Mouse (Mus musculus) G1E-ER4 (cell line): ENCODE results near the gene Postn. TPM values are rescaled to one million over a fixed set of nuclear protein-coding genes. Genes with fewer than 3 reads are reported as not detected.

Experiments
- GATA1 ChIP-seq: IDR thresholded peaks from one replicate; pipeline ENCODE4 v1.8.0; 2012; ENCODE audit warnings: low read length, inconsistent platforms
- polyA plus RNA-seq: library from polyadenylated mRNA; stranded (reverse); fragments of >175 nt; gene quantifications from 2 replicates; pipeline ENCODE4 v1.2.3, GENCODE M21; 2012

The Postn gene
- polyA plus RNA-seq: not detected in 2 replicates

GRCm38 (mm10) chr3:54360897-54361296 lies at the start of gene Postn:
Gene Postn (plus strand): TSS chr3:54361109.
- no peak for TF ChIP-seq GATA1

GRCm38 (mm10) chr3:54314055-54314454 lies 46.9 kb upstream of the Postn start:
- no peak for TF ChIP-seq GATA1

GRCm38 (mm10) chr3:54352891-54353652 lies 7.8 kb upstream of the Postn start:
- TF ChIP-seq GATA1: no peak

GRCm38 (mm10) chr3:54357561-54357960 lies 3.3 kb upstream of the Postn start:
- TF ChIP-seq GATA1: no peak

- TF ChIP-seq GATA1: no peak
These were observed 2.3 kb upstream of the Postn start for GRCm38 (mm10) chr3:54358463-54359189.

- no peak for TF ChIP-seq GATA1
These were observed 747 bp downstream of the Postn start for GRCm38 (mm10) chr3:54361656-54362055.

GRCm38 (mm10) chr3:54371015-54371414 lies 10.1 kb downstream of the Postn start:
- no peak for TF ChIP-seq GATA1

- no peak for TF ChIP-seq GATA1
These were observed 11.7 kb downstream of the Postn start for GRCm38 (mm10) chr3:54372625-54373024.

- no peak for TF ChIP-seq GATA1
These were observed 15.1 kb downstream of the Postn start for GRCm38 (mm10) chr3:54376014-54376413.

- TF ChIP-seq GATA1: no peak
These were observed 16.7 kb downstream of the Postn start for GRCm38 (mm10) chr3:54377647-54378046.

- no peak for TF ChIP-seq GATA1
These were observed 17.2 kb downstream of the Postn start for GRCm38 (mm10) chr3:54378135-54378534.

GRCm38 (mm10) chr3:54379981-54380380 lies 19.1 kb downstream of the Postn start:
- no peak for TF ChIP-seq GATA1

- TF ChIP-seq GATA1: no peak
These were observed 38.4 kb downstream of the Postn start for GRCm38 (mm10) chr3:54399321-54399720.

- TF ChIP-seq GATA1: no peak
These were observed 39.0 kb downstream of the Postn start for GRCm38 (mm10) chr3:54399911-54400310.

GRCm38 (mm10) chr3:54400617-54401016 lies 39.7 kb downstream of the Postn start:
- no peak for TF ChIP-seq GATA1

GRCm38 (mm10) chr3:54401706-54402105 lies 40.8 kb downstream of the Postn start:
- TF ChIP-seq GATA1: no peak

- TF ChIP-seq GATA1: no peak
These were observed 42.9 kb downstream of the Postn start for GRCm38 (mm10) chr3:54403791-54404190.

- TF ChIP-seq GATA1: no peak
These were observed 45.7 kb downstream of the Postn start for GRCm38 (mm10) chr3:54406567-54406966.
